Mouse (Mus musculus) ES-E14 (cell line): Measurements from ENCODE around the gene Gpm6a. TPM values are rescaled to one million over a fixed set of nuclear protein-coding genes. Genes with fewer than 3 reads are reported as not detected.

Experiments
- DNase-seq: peaks from one replicate; pipeline ENCODE4 v3.0.0-alpha.2; 2013; ENCODE audit warnings: low read depth, low spot score
- H3K27ac ChIP-seq: 2 replicates; pipeline ENCODE4 v1.5.1; 2012; ENCODE audit warnings: low read depth, mild to moderate bottlenecking, low read length, moderate library complexity, mixed read lengths; ENCODE audit not compliant: poor library complexity, insufficient read depth, severe bottlenecking
- H3K36me3 ChIP-seq: 2 replicates; pipeline ENCODE4 v1.6.1; 2012; ENCODE audit warnings: mild to moderate bottlenecking, low read length, moderate library complexity, mixed read lengths; ENCODE audit not compliant: control insufficient read depth, poor library complexity, insufficient read depth, severe bottlenecking
- H3K4me1 ChIP-seq, 2 experiments: fragments of 150-350 bp in 1 of 2; sonication (generic) in 1 of 2; 2 replicates each; pipeline ENCODE4 v1.6.1; 2012; ENCODE audit warnings: low read length in 2 of 2, mild to moderate bottlenecking in 1 of 2, mixed read lengths in 1 of 2; ENCODE audit not compliant: control insufficient read depth in 2 of 2, insufficient read depth in 2 of 2, poor library complexity in 1 of 2
- H3K4me3 ChIP-seq, 2 experiments: fragments of 150-350 bp in 1 of 2; sonication (generic) in 1 of 2; 2 replicates each; pipeline ENCODE4 v1.5.1; 2012; ENCODE audit warnings: low read length in 2 of 2, low read depth in 1 of 2, mild to moderate bottlenecking in 1 of 2, mixed read lengths in 1 of 2; ENCODE audit not compliant: insufficient read depth in 1 of 2, poor library complexity in 1 of 2, severe bottlenecking in 1 of 2
- H3K9ac ChIP-seq: 2 replicates; pipeline ENCODE4 v1.6.1; 2012; ENCODE audit warnings: low read depth, mild to moderate bottlenecking, low read length, mixed read lengths; ENCODE audit not compliant: poor library complexity, insufficient read depth, severe bottlenecking
- H3K9me3 ChIP-seq: fragments of 150-350 bp; sonication (generic); 2 replicates; pipeline ENCODE4 v1.6.1; 2012; ENCODE audit warnings: low read depth, mild to moderate bottlenecking, low read length; ENCODE audit not compliant: control insufficient read depth, insufficient read depth
- CHD2 ChIP-seq: IDR thresholded peaks from 2 replicates; pipeline ENCODE4 v1.6.1; 2014; ENCODE audit warnings: mild to moderate bottlenecking, low read depth, low read length, inconsistent platforms
- HCFC1 ChIP-seq: IDR thresholded peaks from 2 replicates; pipeline ENCODE4 v1.6.1; 2012; ENCODE audit warnings: low read length, inconsistent platforms, borderline replicate concordance; ENCODE audit not compliant: insufficient read depth
- MAFK ChIP-seq: IDR thresholded peaks from 2 replicates; pipeline ENCODE4 v1.6.1; 2014; ENCODE audit warnings: mild to moderate bottlenecking, low read depth, low read length, inconsistent platforms; ENCODE audit not compliant: insufficient read depth
- ZC3H11A ChIP-seq: IDR thresholded peaks from 2 replicates; pipeline ENCODE4 v1.6.1; 2012; ENCODE audit warnings: low read depth, mild to moderate bottlenecking, inconsistent platforms, low read length, borderline replicate concordance
- ZNF384 ChIP-seq: IDR thresholded peaks from 2 replicates; pipeline ENCODE4 v1.6.1; 2012; ENCODE audit warnings: low read depth, low read length, inconsistent platforms
- in situ Hi-C, 2 experiments: fragments of 600-800 bp; cut with MboI; formaldehyde crosslinking; loops; one replicate each; pipeline ENCODE4 v1.15.1; 2025; ENCODE audit warnings: low sequenced_read_pairs in 2 of 2, inconsistent platforms in 1 of 2; ENCODE audit not compliant: unreplicated experiment in 2 of 2
- total RNA-seq: library from RNA; depleted of rRNA; stranded (reverse); fragments of 300-350 nt; gene quantifications from 2 replicates; pipeline ENCODE4 v1.2.3, GENCODE M21; 2012

The Gpm6a gene
- total RNA-seq, 1 experiment, result 0.85 TPM

DNA sequence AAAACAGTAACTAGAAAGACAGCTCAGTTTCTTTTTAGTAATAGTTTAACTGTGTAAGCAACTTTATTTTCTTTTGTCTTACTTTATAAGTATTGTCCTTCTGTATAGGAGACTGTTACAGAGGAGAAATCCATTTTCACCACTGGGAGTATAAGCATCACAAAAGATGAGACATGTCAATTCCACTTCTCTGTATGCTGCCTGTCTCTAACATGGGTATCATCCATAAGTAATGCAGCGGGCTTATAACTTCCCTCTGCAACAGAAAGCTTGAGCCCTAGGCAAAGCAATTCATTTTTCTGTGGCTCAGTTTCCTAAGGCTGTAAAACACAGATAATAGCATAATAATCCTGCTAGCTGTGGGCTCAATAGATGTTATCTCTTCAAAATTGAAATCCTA lies 62.4 kb downstream of the Gpm6a start:
- TF ChIP-seq HCFC1 (no peak), MAFK (no peak), CHD2 (no peak), ZNF384 (no peak), ZC3H11A (no peak)
- in situ Hi-C loops, result no loop called here

GRCm38 (mm10) chr8:55025851-55026660 lies 71.4 kb downstream of the Gpm6a start:
- TF ChIP-seq CHD2 (no peak), HCFC1 (no peak), ZC3H11A (no peak), MAFK (no peak), ZNF384 (no peak)
- no peaks in the 10 kb centered on the region for H3K36me3 ChIP-seq
- no peak overlapping the region for H3K4me3 ChIP-seq
- no peak overlapping the region for H3K9ac ChIP-seq
- in situ Hi-C loops, result no loop called here
- no peak for DNase-seq
- H3K4me1 ChIP-seq, result no peaks in the 10 kb centered on the region
- no peak overlapping the region for H3K27ac ChIP-seq
- no peaks in the 10 kb centered on the region for H3K9me3 ChIP-seq

More for the DNA sequence above, 62.4 kb downstream of the Gpm6a start:
- Histone ChIP-seq H3K36me3 (no peaks in the 10 kb centered on the region), H3K27ac (no peak overlapping the region), H3K4me3 (no peak overlapping the region), H3K4me1 (no peaks in the 10 kb centered on the region), H3K9ac (no peak overlapping the region), H3K9me3 (no peaks in the 10 kb centered on the region)
- no peak for DNase-seq

GRCm38 (mm10) chr8:55026661-55027000 lies 72.0 kb downstream of the Gpm6a start:
- H3K9ac ChIP-seq, result no peak overlapping the region
- DNase-seq, result no peak
- H3K27ac ChIP-seq, result no peak overlapping the region
- no peaks in the 10 kb centered on the region for H3K9me3 ChIP-seq
- no peak overlapping the region for H3K4me3 ChIP-seq
- in situ Hi-C loops, result no loop called here
- TF ChIP-seq MAFK (no peak), CHD2 (no peak), ZC3H11A (no peak), HCFC1 (no peak), ZNF384 (no peak)
- no peaks in the 10 kb centered on the region for H3K36me3 ChIP-seq
- no peaks in the 10 kb centered on the region for H3K4me1 ChIP-seq

DNA sequence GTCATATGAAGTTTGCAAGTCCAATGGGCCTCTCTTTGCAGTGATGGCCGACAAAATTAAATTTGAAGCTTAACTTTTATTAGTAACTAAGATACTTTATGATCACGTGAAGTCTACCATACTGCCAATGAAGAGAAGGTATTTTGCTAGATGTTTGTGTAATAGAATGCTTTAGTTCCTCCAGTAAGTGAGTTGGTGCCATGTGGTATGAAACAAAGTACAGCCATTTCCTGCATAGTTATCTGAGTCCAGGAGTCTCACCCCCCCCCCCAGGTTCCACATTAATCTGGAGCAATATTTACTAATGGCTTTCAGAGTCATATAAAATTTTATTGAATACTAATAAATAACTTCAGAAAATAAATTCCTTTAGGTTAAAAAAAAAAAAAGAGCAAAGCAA lies 73.7 kb downstream of the Gpm6a start:
- no peak overlapping the region for H3K4me3 ChIP-seq
- no peak overlapping the region for H3K9ac ChIP-seq
- TF ChIP-seq ZC3H11A (no peak), MAFK (no peak), ZNF384 (no peak), HCFC1 (no peak), CHD2 (no peak)
- no peak for DNase-seq
- in situ Hi-C loops, result no loop called here
- no peaks in the 10 kb centered on the region for H3K4me1 ChIP-seq
- no peak overlapping the region for H3K27ac ChIP-seq
- no peaks in the 10 kb centered on the region for H3K9me3 ChIP-seq
- H3K36me3 ChIP-seq, result no peaks in the 10 kb centered on the region

GRCm38 (mm10) chr8:55031099-55031498 lies 76.5 kb downstream of the Gpm6a start:
- Histone ChIP-seq H3K9ac (no peak overlapping the region), H3K4me3 (no peak overlapping the region), H3K4me1 (no peaks in the 10 kb centered on the region), H3K36me3 (no peaks in the 10 kb centered on the region), H3K9me3 (no peaks in the 10 kb centered on the region), H3K27ac (no peak overlapping the region)
- no peak for DNase-seq
- in situ Hi-C loops, result no loop called here
- TF ChIP-seq MAFK, result no peak
- no peak for TF ChIP-seq ZC3H11A
- TF ChIP-seq HCFC1, result no peak
- TF ChIP-seq CHD2, result no peak
- no peak for TF ChIP-seq ZNF384
